Mouse (Mus musculus): Measurements from ENCODE around the gene Gm42791. TPM values are rescaled to one million over a fixed set of nuclear protein-coding genes. Genes with fewer than 3 reads are reported as not detected.
A peak's percentile ranks its signal among the peaks of the same experiment; 100 is the strongest.

The Gm42791 gene
- total RNA-seq, 2 experiments from 2014 or later: 10.8 TPM; not detected in 1

- no peak for ATAC-seq (replicated peaks; ENCODE audit: low FRiP score, low TSS enrichment, poor library complexity, severe bottlenecking)
Observed at GRCm38 (mm10) chr5:148983108-148983664, 11.8 kb downstream of the Gm42791 start.

- no peak for ATAC-seq (replicated peaks; ENCODE audit: low FRiP score, low TSS enrichment, poor library complexity, severe bottlenecking)
Observed at GRCm38 (mm10) chr5:148982396-148982795, 12.6 kb downstream of the Gm42791 start.

GRCm38 (mm10) chr5:148980607-148981006 lies 14.3 kb downstream of the Gm42791 start:
- peak; percentile 91 for ATAC-seq (replicated peaks; ENCODE audit: low FRiP score, low TSS enrichment, poor library complexity, severe bottlenecking)

- ATAC-seq (replicated peaks; ENCODE audit: low FRiP score, low TSS enrichment, poor library complexity, severe bottlenecking): no peak
Observed at GRCm38 (mm10) chr5:148978458-148979165, 16.3 kb downstream of the Gm42791 start.

- ATAC-seq (replicated peaks; ENCODE audit: low FRiP score, low TSS enrichment, poor library complexity, severe bottlenecking): no peak
Observed at GRCm38 (mm10) chr5:148977698-148978457, 17.1 kb downstream of the Gm42791 start.

- ATAC-seq (replicated peaks; ENCODE audit: low FRiP score, low TSS enrichment, poor library complexity, severe bottlenecking): no peak
Observed at GRCm38 (mm10) chr5:148976876-148977275, 18.1 kb downstream of the Gm42791 start.

- ATAC-seq (replicated peaks; ENCODE audit: low FRiP score, low TSS enrichment, poor library complexity, severe bottlenecking): no peak
Observed at GRCm38 (mm10) chr5:148975035-148975434, 19.9 kb downstream of the Gm42791 start.

GRCm38 (mm10) chr5:148973019-148973668 lies 21.8 kb downstream of the Gm42791 start:
- no peak for ATAC-seq (replicated peaks; ENCODE audit: low FRiP score, low TSS enrichment, poor library complexity, severe bottlenecking)

- ATAC-seq (replicated peaks; ENCODE audit: low FRiP score, low TSS enrichment, poor library complexity, severe bottlenecking): no peak
Observed at GRCm38 (mm10) chr5:148972167-148972566, 22.8 kb downstream of the Gm42791 start.

- ATAC-seq (replicated peaks; ENCODE audit: low FRiP score, low TSS enrichment, poor library complexity, severe bottlenecking): no peak
Observed at GRCm38 (mm10) chr5:148969648-148970047, 25.3 kb downstream of the Gm42791 start.

- ATAC-seq (replicated peaks; ENCODE audit: low FRiP score, low TSS enrichment, poor library complexity, severe bottlenecking): no peak
Observed at GRCm38 (mm10) chr5:148968958-148969576, 25.9 kb downstream of the Gm42791 start.

- ATAC-seq (replicated peaks; ENCODE audit: low FRiP score, low TSS enrichment, poor library complexity, severe bottlenecking): no peak
Observed at GRCm38 (mm10) chr5:148968179-148968578, 26.8 kb downstream of the Gm42791 start.

- 0 out of 2 replicates have a peak, but pooled peaks have one; percentile 8 for ATAC-seq (replicated peaks; ENCODE audit: low FRiP score, low TSS enrichment, poor library complexity, severe bottlenecking)
Observed at GRCm38 (mm10) chr5:148966395-148966794, 28.6 kb downstream of the Gm42791 start.

GRCm38 (mm10) chr5:148965691-148966333 lies 29.1 kb downstream of the Gm42791 start:
- peak; percentile 92 for ATAC-seq (replicated peaks; ENCODE audit: low FRiP score, low TSS enrichment, poor library complexity, severe bottlenecking)

GRCm38 (mm10) chr5:148965089-148965591 lies 29.8 kb downstream of the Gm42791 start:
- no peak for ATAC-seq (replicated peaks; ENCODE audit: low FRiP score, low TSS enrichment, poor library complexity, severe bottlenecking)

GRCm38 (mm10) chr5:148964251-148964650 lies 30.7 kb downstream of the Gm42791 start:
- ATAC-seq (replicated peaks; ENCODE audit: low FRiP score, low TSS enrichment, poor library complexity, severe bottlenecking): no peak

GRCm38 (mm10) chr5:148960211-148960610 lies 34.7 kb downstream of the Gm42791 start:
- no peak for ATAC-seq (replicated peaks; ENCODE audit: low FRiP score, low TSS enrichment, poor library complexity, severe bottlenecking)

GRCm38 (mm10) chr5:148959068-148959990 lies 35.6 kb downstream of the Gm42791 start:
- ATAC-seq (replicated peaks; ENCODE audit: low FRiP score, low TSS enrichment, poor library complexity, severe bottlenecking): peak; percentile 66

Data from megakaryocyte-erythroid progenitor cell, adult 5-6 weeks (primary cell).